Comparison of ENCODE assay signal across 15 mouse cellular contexts in genomic region chrX:102339396-102340155, GRCm38 (mm10).
DNase-seq lines count a peak whose midpoint lies in the region; ATAC-seq and TF ChIP-seq lines count a peak whose summit lies in the region.
"Had no signal": no experiment of that assay in that cellular context is flagged by ENCODE, and none has a peak within 500 bp of the region (broad histone marks: within the 10 kb centered on the region; RNA-seq: fewer than 3 reads in every experiment).

No protein-coding gene starts in this region.

- no peak overlapping the region for H3K9ac ChIP-seq in heart, embryonic 13.5 days
- no peak overlapping the region for H3K9ac ChIP-seq in liver, adult 2 months (ENCODE audit: low read depth, low read length)
- no peak overlapping the region for H3K9ac ChIP-seq in liver, embryonic 12.5 days
- H3K9ac ChIP-seq in intestine, embryonic 16.5 days (ENCODE audit: low read depth, low read length): no peak overlapping the region
- H3K9ac ChIP-seq: hindbrain, embryonic 15.5 days; limb, embryonic 12.5 days; liver, postnatal 0 days; stomach, embryonic 15.5 days had no signal

- H3K4me1 ChIP-seq in heart, embryonic 13.5 days: 0 out of 2 replicates have a peak, but pooled peaks cover 10% of the 10 kb centered on the region
- H3K4me1 ChIP-seq in liver, adult 2 months (ENCODE audit: control insufficient read depth, insufficient read depth, low read length): no peaks in the 10 kb centered on the region
- no peaks in the 10 kb centered on the region for H3K4me1 ChIP-seq in liver, embryonic 12.5 days
- H3K4me1 ChIP-seq in intestine, embryonic 16.5 days (ENCODE audit: control insufficient read depth, insufficient read depth, low read length): no peaks in the 10 kb centered on the region
- H3K4me1 ChIP-seq: embryonic facial prominence, embryonic 10.5 days; forebrain, embryonic 10.5 days; hindbrain, embryonic 15.5 days; limb, embryonic 12.5 days; stomach, embryonic 15.5 days had no signal

- DNase-seq in heart, postnatal 36 days: no peak
- peak; percentile 5 for DNase-seq in liver, adult 2 months (ENCODE audit: extremely low read depth, low read depth, low spot score)
- peak; percentile 4 to 16 for DNase-seq in adrenal gland, postnatal 36 days
- DNase-seq in mesoderm, embryonic 11.5 days (ENCODE audit: low read depth, low spot score): peak; percentile 53
- DNase-seq: liver, postnatal 0 days had no signal

- intact Hi-C loops in heart, postnatal 36 days (cut with DNase I): no loop called here

- H3K79me2 ChIP-seq in liver, adult 2 months (ENCODE audit: control insufficient read depth, insufficient read depth, low read length): no peaks in the 10 kb centered on the region

- no peak for ATAC-seq in heart, embryonic 13.5 days (ENCODE audit: extremely low read depth, insufficient number of reproducible peaks, low FRiP score, low TSS enrichment)
- no peak for ATAC-seq in liver, embryonic 12.5 days
- ATAC-seq in intestine, embryonic 16.5 days: no peak
- ATAC-seq: liver, postnatal 0 days; midbrain, embryonic 16.5 days had no signal

- WGBS in heart, embryonic 13.5 days: 47% methylated on average over 8 of the region's 8 CpGs
- WGBS in liver, adult 2 months: 38% methylated on average over 8 of the region's 8 CpGs
- 61% methylated on average over 8 of the region's 8 CpGs for WGBS in liver, embryonic 12.5 days (ENCODE audit: insufficient replicate concordance)
- 38% methylated on average over 8 of the region's 8 CpGs for WGBS in intestine, embryonic 16.5 days

- peaks cover 29% of the 10 kb centered on the region for H3K27me3 ChIP-seq in heart, embryonic 13.5 days (replicated peaks)
- H3K27me3 ChIP-seq in liver, adult 2 months (ENCODE audit: control insufficient read depth, insufficient read depth, low read length): no peaks in the 10 kb centered on the region
- H3K27me3 ChIP-seq in liver, embryonic 12.5 days (replicated peaks): peaks cover 5% of the 10 kb centered on the region; the same call in 1 of the 2 replicates
- 0 out of 2 replicates have a peak, but pooled peaks cover 5% of the 10 kb centered on the region for H3K27me3 ChIP-seq in intestine, embryonic 16.5 days (replicated peaks; ENCODE audit: control insufficient read depth, insufficient read depth, low read length)
- H3K27me3 ChIP-seq: stomach, embryonic 15.5 days had no signal

- no peaks in the 10 kb centered on the region for H3K36me3 ChIP-seq in heart, embryonic 13.5 days
- H3K36me3 ChIP-seq in liver, adult 2 months (ENCODE audit: control insufficient read depth, insufficient read depth, low read length): no peaks in the 10 kb centered on the region
- no peaks in the 10 kb centered on the region for H3K36me3 ChIP-seq in liver, embryonic 12.5 days
- no peaks in the 10 kb centered on the region for H3K36me3 ChIP-seq in intestine, embryonic 16.5 days (ENCODE audit: control insufficient read depth, insufficient read depth, low read length)
- H3K36me3 ChIP-seq: embryonic facial prominence, embryonic 10.5 days; forebrain, embryonic 10.5 days; hindbrain, embryonic 15.5 days; limb, embryonic 12.5 days; stomach, embryonic 15.5 days had no signal

- no peak overlapping the region for H3K4me3 ChIP-seq in heart, embryonic 13.5 days
- H3K4me3 ChIP-seq in liver, adult 2 months (ENCODE audit: insufficient read depth, low read depth, low read length): no peak overlapping the region
- no peak overlapping the region for H3K4me3 ChIP-seq in liver, embryonic 12.5 days
- H3K4me3 ChIP-seq in intestine, embryonic 16.5 days (ENCODE audit: low read length): no peak overlapping the region
- H3K4me3 ChIP-seq: embryonic facial prominence, embryonic 10.5 days; forebrain, embryonic 10.5 days; hindbrain, embryonic 15.5 days; limb, embryonic 12.5 days; stomach, embryonic 15.5 days had no signal

- no peak for TF ChIP-seq CTCF in liver, adult 2 months (IDR thresholded peaks at IDR 0.05; ENCODE audit: low read depth, low read length)

- 0 out of 2 replicates have a peak overlapping the region, but pooled peaks have one; percentile 17 for H3K27ac ChIP-seq in heart, embryonic 13.5 days (replicated peaks)
- H3K27ac ChIP-seq in liver, adult 2 months (replicated peaks; ENCODE audit: insufficient read depth, low read depth, low read length): no peak overlapping the region
- H3K27ac ChIP-seq in liver, embryonic 12.5 days: no peak overlapping the region
- no peak overlapping the region for H3K27ac ChIP-seq in intestine, embryonic 16.5 days (ENCODE audit: low read length)
- H3K27ac ChIP-seq: embryonic facial prominence, embryonic 10.5 days; forebrain, embryonic 10.5 days; hindbrain, embryonic 15.5 days; limb, embryonic 12.5 days; macrophage; stomach, embryonic 15.5 days had no signal

- H3K4me2 ChIP-seq in heart, embryonic 13.5 days: no peak overlapping the region
- H3K4me2 ChIP-seq in liver, embryonic 12.5 days: no peak overlapping the region
- H3K4me2 ChIP-seq in intestine, embryonic 16.5 days (ENCODE audit: low read depth, low read length): no peak overlapping the region
- H3K4me2 ChIP-seq: hindbrain, embryonic 15.5 days; limb, embryonic 12.5 days; stomach, embryonic 15.5 days had no signal

- no peaks in the 10 kb centered on the region for H3K9me3 ChIP-seq in heart, embryonic 13.5 days
- H3K9me3 ChIP-seq in liver, embryonic 12.5 days (replicated peaks): no peaks in the 10 kb centered on the region
- no peaks in the 10 kb centered on the region for H3K9me3 ChIP-seq in intestine, embryonic 16.5 days (ENCODE audit: control insufficient read depth, low read length)
- H3K9me3 ChIP-seq: embryonic facial prominence, embryonic 10.5 days; forebrain, embryonic 10.5 days; hindbrain, embryonic 15.5 days; limb, embryonic 12.5 days; stomach, embryonic 15.5 days had no signal

- TF ChIP-seq POLR2A in liver, adult 2 months (IDR thresholded peaks at IDR 0.05; ENCODE audit: extremely low read depth, insufficient read depth, low read length): no peak

Comparison
In these comparisons a context has a peak if more than half of its experiments do, and no peak if none do; other contexts are left out.
1. DNase-seq: peak in liver, adult 2 months (single experiment), adrenal gland, postnatal 36 days (2 of 2) and mesoderm, embryonic 11.5 days (single experiment); none in heart, postnatal 36 days (0 of 2).